In the genomic region with DNA sequence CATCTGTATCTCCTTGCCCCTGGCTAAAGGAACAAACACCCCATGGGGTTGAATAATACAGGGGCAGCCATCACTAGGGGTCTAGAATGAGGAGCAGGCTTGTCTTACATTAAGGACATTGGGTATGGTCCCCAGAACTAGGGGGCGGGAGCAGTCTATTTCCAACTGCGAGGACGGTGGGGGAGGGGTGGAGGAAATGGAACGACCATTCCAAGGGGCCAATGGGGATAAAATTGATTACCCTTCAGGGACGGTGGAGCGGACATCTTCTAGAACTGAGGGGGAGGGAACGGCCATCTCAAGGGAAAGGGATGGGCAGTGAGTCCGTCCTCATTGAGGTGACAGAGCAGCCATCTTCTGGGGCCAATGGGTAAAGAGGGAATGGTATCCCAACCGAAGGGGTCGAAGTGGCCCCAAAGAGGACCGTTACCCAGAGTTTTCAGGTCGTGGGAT, we compare ENCODE assay signal across 8 mouse cellular contexts. TPM values are rescaled to one million over a fixed set of nuclear protein-coding genes. Genes with fewer than 3 reads are reported as not detected.
DNase-seq lines count a peak whose midpoint lies in the region; ATAC-seq and TF ChIP-seq lines count a peak whose summit lies in the region.

No protein-coding gene starts in this region.

- H3K9ac ChIP-seq in heart, embryonic 11.5 days (ENCODE audit: low read depth, low read length): peak overlapping the region; percentile 89
- H3K9ac ChIP-seq in intestine, embryonic 16.5 days (ENCODE audit: low read depth, low read length): peak overlapping the region; percentile 88

- peaks cover 37% of the 10 kb centered on the region for H3K79me2 ChIP-seq in myocyte (ENCODE audit: control insufficient read depth, insufficient read depth)

- H3ac ChIP-seq in myocyte (ENCODE audit: control insufficient read depth, insufficient read length): peak overlapping the region; percentile 47

- H3K27me3 ChIP-seq in heart, embryonic 11.5 days (ENCODE audit: control insufficient read depth, insufficient read depth, low read length): no peaks in the 10 kb centered on the region
- H3K27me3 ChIP-seq in intestine, embryonic 16.5 days (replicated peaks; ENCODE audit: control insufficient read depth, insufficient read depth, low read length): no peaks in the 10 kb centered on the region
- H3K27me3 ChIP-seq in myocyte (ENCODE audit: control insufficient read depth, insufficient read depth, insufficient read length): no peaks in the 10 kb centered on the region

- peak overlapping the region; percentile 73 for H3K4me2 ChIP-seq in heart, embryonic 11.5 days
- H3K4me2 ChIP-seq in intestine, embryonic 16.5 days (ENCODE audit: low read depth, low read length): peak overlapping the region; percentile 76
- H3K4me2 ChIP-seq in myocyte (ENCODE audit: low read depth): peak overlapping the region; percentile 91

- H3K4me1 ChIP-seq in heart, embryonic 11.5 days (ENCODE audit: control insufficient read depth, insufficient read depth, low read length): peaks cover 16% of the 10 kb centered on the region
- H3K4me1 ChIP-seq in intestine, embryonic 16.5 days (ENCODE audit: control insufficient read depth, insufficient read depth, low read length): peaks cover 23% of the 10 kb centered on the region

- 0% methylated on average over 12 of the region's 12 CpGs for WGBS in heart, embryonic 11.5 days (ENCODE audit: insufficient replicate concordance)
- under 1% methylated on average over 12 of the region's 12 CpGs for WGBS in intestine, embryonic 16.5 days

- H3K27ac ChIP-seq in heart, embryonic 11.5 days (ENCODE audit: low read depth, low read length): peak overlapping the region; percentile 81
- peak overlapping the region; percentile 72 for H3K27ac ChIP-seq in intestine, embryonic 16.5 days (ENCODE audit: low read length)

- ATAC-seq in heart, embryonic 11.5 days (replicated peaks; ENCODE audit: insufficient number of reproducible peaks, low FRiP score, low TSS enrichment): no peak
- peak; percentile 36 for ATAC-seq in intestine, embryonic 16.5 days

- TF ChIP-seq POLR2A in myocyte (IDR thresholded peaks at IDR 0.05; ENCODE audit: insufficient read length, low read depth): no peak

- no peak for DNase-seq in heart, adult 18-20 months
- peak; percentile 55 for DNase-seq in thymus, postnatal 4 days
- DNase-seq in thymus, adult 18-20 months: no peak
- DNase-seq in urinary bladder, postnatal 36 days (ENCODE audit: low spot score in 2 of 2): no peak
- no peak for DNase-seq in Muller cell, postnatal 12 days (ENCODE audit: inconsistent ontology term)

- H3K36me3 ChIP-seq in heart, embryonic 11.5 days (ENCODE audit: control insufficient read depth, insufficient read depth, low read length): peaks cover 23% of the 10 kb centered on the region
- H3K36me3 ChIP-seq in intestine, embryonic 16.5 days (ENCODE audit: control insufficient read depth, insufficient read depth, low read length): peaks cover 15% of the 10 kb centered on the region
- H3K36me3 ChIP-seq in myocyte (ENCODE audit: control insufficient read depth, insufficient read depth): peaks cover 15% of the 10 kb centered on the region

- no peaks in the 10 kb centered on the region for H3K9me3 ChIP-seq in heart, embryonic 11.5 days (replicated peaks; ENCODE audit: control insufficient read depth, low read length)
- H3K9me3 ChIP-seq in intestine, embryonic 16.5 days (ENCODE audit: control insufficient read depth, low read length): no peaks in the 10 kb centered on the region

- H3K4me3 ChIP-seq in heart, embryonic 11.5 days (ENCODE audit: low read depth, low read length): peak overlapping the region; percentile 79
- H3K4me3 ChIP-seq in intestine, embryonic 16.5 days (ENCODE audit: low read length): peak overlapping the region; percentile 88
- H3K4me3 ChIP-seq in myocyte: peak overlapping the region; percentile 79

TF ChIP-seq in myocyte, 11 proteins besides CTCF, POLR2A, EP300 and RAD21:
- TF ChIP-seq REST (IDR thresholded peaks at IDR 0.05; ENCODE audit: insufficient read depth, insufficient read length): no peak

RNA-seq across cellular contexts. Expression of a gene that starts 0.4 kb away (rescaled TPM):
- polyA plus RNA-seq in heart, embryonic 11.5 days (2014; fragmentation: Nextera tagmentation; extraction: Ambion mirVana): 1.3 and 1.7 TPM in 2 replicates
- under 1 TPM; 0.59 to 0.60 TPM for total RNA-seq in heart, adult 18-20 months (2021)
- polyA plus RNA-seq in intestine, embryonic 16.5 days (2015; fragmentation: Nextera tagmentation; extraction: Ambion mirVana): 1.5 and 1.8 TPM in 2 replicates
- 1.8 TPM for polyA plus RNA-seq in myocyte (2012; fragmentation: generic; extraction: Trizol)

RNA-seq across cellular contexts. Expression of a gene that starts 0.5 kb away (rescaled TPM):
- 83.5 and 88.7 TPM in 2 replicates for polyA plus RNA-seq in heart, embryonic 11.5 days (2014; fragmentation: Nextera tagmentation; extraction: Ambion mirVana)
- 10 to 100 TPM; 24.3 to 26.6 TPM for total RNA-seq in heart, adult 18-20 months (2021)
- 141 and 142 TPM in 2 replicates for polyA plus RNA-seq in intestine, embryonic 16.5 days (2015; fragmentation: Nextera tagmentation; extraction: Ambion mirVana)
- 109 TPM for polyA plus RNA-seq in myocyte (2012; fragmentation: generic; extraction: Trizol)

RNA-seq across cellular contexts. Expression of a gene that starts 20.3 kb away (rescaled TPM):
- polyA plus RNA-seq in heart, embryonic 11.5 days (2014; fragmentation: Nextera tagmentation; extraction: Ambion mirVana): 2.9 and 4.2 TPM in 2 replicates
- total RNA-seq in heart, adult 18-20 months (2021): 1 to 10 TPM in 1 of 2 experiments, under 1 TPM in 1; 0.60 to 1.6 TPM
- polyA plus RNA-seq in intestine, embryonic 16.5 days (2015; fragmentation: Nextera tagmentation; extraction: Ambion mirVana): 28.0 and 30.3 TPM in 2 replicates
- polyA plus RNA-seq in myocyte (2012; fragmentation: generic; extraction: Trizol): 0.92 TPM

RNA-seq across cellular contexts. Expression of a gene that starts 22.1 kb away (rescaled TPM):
- 2.8 and 3.1 TPM in 2 replicates for polyA plus RNA-seq in heart, embryonic 11.5 days (2014; fragmentation: Nextera tagmentation; extraction: Ambion mirVana)
- 1 to 10 TPM; 4.5 to 5.2 TPM for total RNA-seq in heart, adult 18-20 months (2021)
- polyA plus RNA-seq in intestine, embryonic 16.5 days (2015; fragmentation: Nextera tagmentation; extraction: Ambion mirVana): 1.4 and 1.8 TPM in 2 replicates
- 19.0 TPM for polyA plus RNA-seq in myocyte (2012; fragmentation: generic; extraction: Trizol)

RNA-seq across cellular contexts. Expression of a gene that starts 23.0 kb away (rescaled TPM):
- 1.5 and 2.1 TPM in 2 replicates for polyA plus RNA-seq in heart, embryonic 11.5 days (2014; fragmentation: Nextera tagmentation; extraction: Ambion mirVana)
- under 1 TPM; 0.37 to 0.39 TPM for total RNA-seq in heart, adult 18-20 months (2021)
- 0.93 and 1.1 TPM in 2 replicates for polyA plus RNA-seq in intestine, embryonic 16.5 days (2015; fragmentation: Nextera tagmentation; extraction: Ambion mirVana)
- 6.2 TPM for polyA plus RNA-seq in myocyte (2012; fragmentation: generic; extraction: Trizol)
